Mouse (Mus musculus) neural tube, embryonic 11.5 days (tissue): ENCODE data around the gene Adarb1. TPM values are rescaled to one million over a fixed set of nuclear protein-coding genes. Genes with fewer than 3 reads are reported as not detected.

Experiments
- ATAC-seq: fragments of 200-750 bp; cut with Nextera tagmentation; 2 replicates; pipeline ENCODE4 v1.8.0; 2017; ENCODE audit warnings: moderate number of reproducible peaks, mild to moderate bottlenecking, moderate TSS enrichment, moderate library complexity; ENCODE audit not compliant: insufficient read depth, low FRiP score, low TSS enrichment
- DNase-seq: peaks from one replicate; pipeline ENCODE4 v3.0.0-alpha.2; 2015; ENCODE audit warnings: low spot score
- H3K27ac ChIP-seq: fragments of 300-500 bp; sonication (generic); 2 replicates; pipeline ENCODE4 v1.5.1; 2014; ENCODE audit warnings: low read depth, mild to moderate bottlenecking, low read length
- H3K27me3 ChIP-seq: fragments of 300-500 bp; sonication (generic); 2 replicates; pipeline ENCODE4 v1.6.1; 2014; ENCODE audit warnings: mild to moderate bottlenecking, low read length, mixed read lengths; ENCODE audit not compliant: control insufficient read depth, insufficient read depth
- H3K36me3 ChIP-seq: fragments of 300-500 bp; sonication (generic); 2 replicates; pipeline ENCODE4 v1.6.1; 2014; ENCODE audit warnings: mild to moderate bottlenecking, low read length, moderate library complexity, mixed read lengths; ENCODE audit not compliant: control insufficient read depth, insufficient read depth
- H3K4me1 ChIP-seq: fragments of 300-500 bp; sonication (generic); 2 replicates; pipeline ENCODE4 v1.6.1; 2014; ENCODE audit warnings: low read length, mixed read lengths; ENCODE audit not compliant: control insufficient read depth, insufficient read depth
- H3K4me2 ChIP-seq: fragments of 300-500 bp; sonication (generic); 2 replicates; pipeline ENCODE4 v1.6.1; 2014; ENCODE audit warnings: low read depth, mild to moderate bottlenecking, moderate library complexity
- H3K4me3 ChIP-seq: fragments of 300-500 bp; sonication (generic); 2 replicates; pipeline ENCODE4 v1.5.1; 2014; ENCODE audit warnings: low read depth, low read length
- H3K9ac ChIP-seq: fragments of 300-500 bp; sonication (generic); 2 replicates; pipeline ENCODE4 v1.6.1; 2014; ENCODE audit warnings: mild to moderate bottlenecking, low read length
- H3K9me3 ChIP-seq: fragments of 300-500 bp; sonication (generic); 2 replicates; pipeline ENCODE4 v1.6.1; 2016; ENCODE audit warnings: low read length; ENCODE audit not compliant: control insufficient read depth
- WGBS: fragments of 180-500 bp; shearing (Covaris S2); extraction: QIAGEN DNeasy Blood & Tissue Kit; methylation state at CpG from one replicate; pipeline ENCODE4 v1.1.7; 2014; 5-methylcytosine and 5-hydroxymethylcytosine counted together
- polyA plus RNA-seq: library from polyadenylated mRNA; unstranded; fragments of >200 nt; fragmentation: Nextera tagmentation; extraction: Ambion mirVana; gene quantifications from 2 replicates; pipeline ENCODE4 v1.2.1, GENCODE M21; 2014

The Adarb1 gene
- polyA plus RNA-seq, 1 experiment from 2014 or later: 5.1 TPM

DNA sequence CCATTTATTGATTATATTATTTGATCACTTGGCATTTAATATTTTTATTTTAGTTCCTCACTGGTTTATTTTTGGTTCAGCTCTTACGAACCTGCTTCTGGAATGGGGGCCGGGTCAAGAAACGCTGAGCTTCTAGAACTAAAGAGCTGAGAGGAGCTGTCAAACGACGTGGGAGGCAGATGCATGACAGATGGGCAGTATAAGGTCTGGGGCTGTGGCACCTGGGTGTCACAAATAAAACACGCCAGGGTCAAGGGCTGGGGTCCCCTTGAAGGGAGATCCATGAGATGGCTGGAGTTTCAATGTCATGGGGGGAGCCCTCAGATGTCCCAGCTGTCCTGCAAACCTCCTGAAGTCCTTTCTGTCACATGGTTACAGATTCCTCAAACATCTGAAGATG is 36.7 kb upstream of the Adarb1 start:
- Histone ChIP-seq H3K4me2 (no peak overlapping the region), H3K27ac (no peak overlapping the region), H3K4me3 (no peak overlapping the region), H3K27me3 (no peaks in the 10 kb centered on the region), H3K9ac (no peak overlapping the region), H3K36me3 (no peaks in the 10 kb centered on the region), H3K4me1 (no peaks in the 10 kb centered on the region), H3K9me3 (no peaks in the 10 kb centered on the region)
- ATAC-seq (no peak), DNase-seq (no peak)
- 81% methylated on average over 6 of the region's 6 CpGs for WGBS

DNA sequence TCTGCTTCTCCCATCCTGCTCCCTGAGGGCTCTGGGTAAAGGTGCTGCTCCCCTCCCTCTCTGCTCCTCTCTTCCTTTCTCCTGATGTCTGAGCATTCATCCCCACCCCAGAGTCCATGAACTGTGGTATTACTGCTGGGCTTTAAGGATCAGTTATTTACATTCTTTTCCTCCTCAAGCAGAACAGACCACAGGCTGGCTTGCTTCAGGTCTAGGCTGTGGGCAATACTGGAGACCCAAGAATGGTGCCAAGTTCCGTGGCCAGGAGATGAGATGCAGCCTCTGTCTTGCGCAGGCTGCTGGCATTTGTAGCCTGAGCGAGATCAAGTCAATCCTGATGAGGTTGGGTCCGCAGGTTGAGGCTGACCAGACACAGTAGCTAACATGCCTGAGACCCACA is 33.8 kb upstream of the Adarb1 start:
- H3K27me3 ChIP-seq: no peaks in the 10 kb centered on the region
- no peak for ATAC-seq
- 86% methylated on average over 4 of the region's 4 CpGs for WGBS

DNA sequence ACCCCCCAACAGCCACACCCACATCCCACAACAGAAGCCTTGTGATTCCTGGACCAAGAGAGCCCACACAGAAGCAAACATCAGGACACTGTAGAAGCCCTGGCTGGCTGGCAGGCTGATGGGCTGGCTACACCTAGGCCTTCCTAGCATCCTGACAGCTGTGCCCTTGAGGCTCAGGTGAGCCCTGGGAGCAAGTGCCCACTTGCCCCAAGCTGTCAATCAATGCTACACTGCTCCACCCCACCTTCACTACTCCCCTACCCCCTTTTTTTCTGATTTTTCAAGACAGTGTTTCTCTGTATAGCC is 32.0 kb upstream of the Adarb1 start:
- Histone ChIP-seq H3K9ac (no peak overlapping the region), H3K4me1 (peaks cover 4% of the 10 kb centered on the region; the same call in 1 of the 2 replicates), H3K9me3 (no peaks in the 10 kb centered on the region), H3K4me3 (no peak overlapping the region), H3K27me3 (no peaks in the 10 kb centered on the region), H3K36me3 (no peaks in the 10 kb centered on the region), H3K4me2 (no peak overlapping the region), H3K27ac (no peak overlapping the region)
- ATAC-seq (no peak), DNase-seq (no peak)

More for the DNA sequence above, 33.8 kb upstream of the Adarb1 start:
- Histone ChIP-seq H3K36me3 (no peaks in the 10 kb centered on the region), H3K9me3 (no peaks in the 10 kb centered on the region), H3K4me3 (no peak overlapping the region), H3K27ac (no peak overlapping the region), H3K4me1 (peaks cover 4% of the 10 kb centered on the region; the same call in 1 of the 2 replicates), H3K9ac (no peak overlapping the region), H3K4me2 (no peak overlapping the region)
- no peak for DNase-seq

DNA sequence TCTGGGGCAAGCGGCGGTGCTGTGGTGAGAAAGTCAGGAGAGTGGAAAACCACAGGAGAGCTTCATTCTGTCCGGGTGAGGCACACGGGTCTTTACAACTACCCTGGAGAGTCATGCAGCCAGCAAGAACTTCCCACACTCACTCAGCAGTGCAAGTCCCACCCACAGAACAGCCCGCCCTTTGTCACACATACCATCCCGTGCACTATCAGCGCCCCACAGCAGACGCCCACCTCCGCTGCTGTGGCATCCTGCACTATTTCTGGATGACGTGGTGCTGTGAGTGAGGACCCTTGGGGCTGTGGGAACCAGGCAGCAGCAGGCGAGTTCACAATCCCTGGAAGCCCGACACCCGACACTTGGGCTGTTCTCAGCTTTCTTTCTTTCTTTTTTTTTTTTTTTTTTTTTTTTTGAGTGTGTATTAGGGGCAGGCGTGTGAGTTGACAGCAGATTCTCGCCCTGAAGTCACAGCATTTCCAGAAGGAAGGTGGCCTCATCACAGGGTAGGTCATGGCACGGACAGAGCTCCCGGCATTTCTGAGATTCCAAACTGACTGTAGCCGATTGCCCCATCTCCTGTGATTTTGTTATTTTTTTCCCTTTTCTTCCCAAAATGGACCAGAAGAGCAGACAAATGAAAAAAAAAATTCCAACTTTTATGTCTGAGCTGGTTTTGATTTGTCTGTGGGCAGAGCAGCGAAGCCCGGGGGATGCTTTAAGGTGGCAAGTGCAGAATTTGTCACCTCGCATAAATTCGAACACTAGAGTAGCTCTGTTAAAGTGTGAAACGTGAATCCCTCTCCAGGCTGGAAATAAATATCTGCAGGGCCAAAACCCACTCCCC is 31.5 kb upstream of the Adarb1 start:
- Histone ChIP-seq H3K4me1 (peaks cover 4% of the 10 kb centered on the region; the same call in 1 of the 2 replicates), H3K36me3 (no peaks in the 10 kb centered on the region), H3K9me3 (no peaks in the 10 kb centered on the region), H3K27me3 (no peaks in the 10 kb centered on the region), H3K4me3 (no peak overlapping the region), H3K9ac (no peak overlapping the region), H3K4me2 (peak overlapping the region; percentile 13; the same call in 1 of the 2 replicates), H3K27ac (no peak overlapping the region)
- ATAC-seq (no peak), DNase-seq (peak; percentile 31)
- 49% methylated on average over 23 of the region's 23 CpGs for WGBS

DNA sequence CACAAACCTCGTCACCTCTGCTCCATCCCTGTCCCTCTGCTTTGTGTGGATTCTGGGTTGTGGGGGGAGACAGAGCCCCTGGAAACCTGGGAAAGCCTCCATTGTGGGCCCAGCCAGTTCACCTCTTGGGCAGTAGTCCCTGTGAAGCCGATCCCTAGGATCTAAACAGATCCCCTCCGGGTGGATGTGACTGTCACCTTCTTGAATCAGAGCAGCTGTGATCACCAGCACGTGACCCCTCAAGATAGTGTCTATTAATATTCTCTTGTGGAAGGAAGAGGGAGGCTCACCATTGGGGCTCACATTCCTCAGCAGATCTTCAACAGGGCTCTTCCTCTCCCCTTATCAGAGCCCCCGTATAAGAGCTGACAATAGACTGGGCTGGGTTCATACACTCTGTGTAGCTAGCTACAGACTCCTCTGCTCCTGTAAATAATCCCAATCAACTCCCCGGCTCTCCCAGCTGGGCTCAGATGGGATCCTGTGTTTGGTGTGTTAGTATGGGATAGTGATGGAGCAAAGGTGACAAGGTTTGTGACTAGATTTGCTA is 30.7 kb upstream of the Adarb1 start:
- no peaks in the 10 kb centered on the region for H3K9me3 ChIP-seq
- DNase-seq: no peak
- H3K9ac ChIP-seq: no peak overlapping the region
- H3K27ac ChIP-seq: no peak overlapping the region
- ATAC-seq: no peak
- H3K4me3 ChIP-seq: no peak overlapping the region
- H3K36me3 ChIP-seq: no peaks in the 10 kb centered on the region
- H3K27me3 ChIP-seq: no peaks in the 10 kb centered on the region
- H3K4me2 ChIP-seq: no peak overlapping the region; the same call in 1 of the 2 replicates
- 75% methylated on average over 6 of the region's 6 CpGs for WGBS
- H3K4me1 ChIP-seq: peaks cover 4% of the 10 kb centered on the region; the same call in 1 of the 2 replicates

DNA sequence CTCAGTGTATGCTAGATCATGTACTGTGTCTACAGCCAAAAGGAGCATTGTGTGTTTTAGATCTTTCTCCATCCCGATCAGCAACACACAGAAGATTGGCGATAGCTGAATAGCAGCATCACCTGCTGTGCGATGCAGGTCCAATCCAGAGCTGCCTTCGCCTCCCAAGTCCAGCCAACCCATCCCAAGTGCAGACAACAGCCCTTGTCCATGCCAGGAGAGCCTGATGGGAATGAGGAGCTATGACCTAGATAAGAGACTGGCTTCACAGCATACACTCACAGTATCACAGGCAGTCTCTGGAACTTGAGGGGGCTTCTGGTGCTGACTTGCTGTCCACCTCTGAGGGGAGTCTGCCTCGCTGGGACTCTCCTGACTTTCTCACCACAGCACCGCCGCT is 30.1 kb upstream of the Adarb1 start:
- Histone ChIP-seq H3K4me2 (no peak overlapping the region), H3K27me3 (no peaks in the 10 kb centered on the region), H3K4me3 (no peak overlapping the region), H3K4me1 (peaks cover 4% of the 10 kb centered on the region; the same call in 1 of the 2 replicates), H3K9ac (no peak overlapping the region), H3K27ac (no peak overlapping the region), H3K9me3 (no peaks in the 10 kb centered on the region), H3K36me3 (no peaks in the 10 kb centered on the region)
- no peak for DNase-seq
- WGBS: 88% methylated on average over 7 of the region's 7 CpGs
- ATAC-seq: no peak

DNA sequence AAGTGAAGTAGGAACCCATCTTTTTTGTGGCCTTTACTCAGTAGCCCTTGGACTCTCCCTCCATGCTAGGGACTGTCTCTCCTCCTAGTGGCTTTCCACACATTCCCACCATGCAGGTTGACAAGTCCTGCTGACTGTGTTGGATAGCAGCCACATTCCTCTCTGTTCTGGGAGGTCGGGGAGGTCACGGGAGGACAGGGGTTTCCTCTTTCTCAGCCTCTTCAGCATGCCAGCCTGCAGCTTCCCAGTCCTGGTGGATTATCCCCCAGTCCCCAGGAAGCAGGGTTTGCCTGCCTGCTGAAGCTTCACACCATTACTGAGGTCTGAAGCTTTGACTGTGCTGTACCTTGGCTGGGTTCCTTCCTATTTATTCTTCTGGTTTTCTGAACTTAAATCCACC is 29.7 kb upstream of the Adarb1 start:
- ATAC-seq: no peak
- Histone ChIP-seq H3K4me2 (no peak overlapping the region), H3K9me3 (no peaks in the 10 kb centered on the region), H3K27me3 (no peaks in the 10 kb centered on the region), H3K9ac (no peak overlapping the region), H3K4me3 (no peak overlapping the region), H3K27ac (no peak overlapping the region), H3K4me1 (peaks cover 4% of the 10 kb centered on the region; the same call in 1 of the 2 replicates), H3K36me3 (no peaks in the 10 kb centered on the region)
- WGBS: 29% methylated on average over 2 of the region's 2 CpGs
- DNase-seq: peak; percentile 36

DNA sequence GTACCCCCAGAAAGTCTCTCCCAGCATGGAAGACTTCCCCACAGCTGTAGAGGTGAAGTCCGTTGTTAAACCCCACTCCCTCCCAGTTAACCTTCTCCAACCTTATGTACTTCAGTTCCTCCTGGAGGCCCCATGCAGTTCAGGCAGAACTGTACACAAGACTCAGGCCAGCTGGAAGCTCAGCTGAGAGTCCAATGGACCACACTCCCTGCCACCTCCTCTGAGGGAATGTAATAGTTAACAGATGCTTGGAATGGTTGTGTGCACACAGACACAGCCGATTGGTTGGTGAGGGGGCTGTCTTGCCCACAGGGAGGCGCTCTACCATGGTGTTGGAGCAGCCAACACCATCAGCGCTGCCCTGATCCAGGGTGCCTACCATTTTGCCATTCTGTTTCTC is 24.2 kb upstream of the Adarb1 start:
- DNase-seq: no peak

DNA sequence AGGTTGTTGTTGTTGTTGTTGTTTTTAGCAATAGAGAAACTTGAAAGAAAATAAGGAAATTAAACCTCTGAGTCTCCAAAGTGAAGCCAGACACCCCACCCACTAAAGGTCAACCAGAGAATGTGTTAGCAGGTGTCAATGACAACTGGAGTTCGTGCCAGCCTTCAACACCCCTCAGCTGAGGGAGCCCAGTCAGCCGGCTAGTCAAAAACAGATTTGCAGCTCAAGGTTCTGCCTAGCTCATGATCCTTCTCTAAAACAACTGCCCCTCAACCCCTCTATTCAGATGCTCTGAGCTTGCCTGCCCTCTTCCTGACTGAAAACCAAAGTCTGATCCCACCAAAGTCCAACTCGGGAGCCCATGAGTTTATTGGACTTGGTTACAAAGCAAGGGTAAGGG is 23.7 kb upstream of the Adarb1 start:
- H3K27me3 ChIP-seq: no peaks in the 10 kb centered on the region
- H3K4me1 ChIP-seq: no peaks in the 10 kb centered on the region
- no peak overlapping the region for H3K27ac ChIP-seq
- DNase-seq (no peak), ATAC-seq (no peak)
- H3K4me2 ChIP-seq: no peak overlapping the region
- WGBS: 75% methylated on average over 3 of the region's 3 CpGs
- H3K9me3 ChIP-seq: no peaks in the 10 kb centered on the region
- H3K4me3 ChIP-seq: no peak overlapping the region
- H3K9ac ChIP-seq: no peak overlapping the region
- no peaks in the 10 kb centered on the region for H3K36me3 ChIP-seq

More for the DNA sequence above, 24.2 kb upstream of the Adarb1 start:
- Histone ChIP-seq H3K9me3 (no peaks in the 10 kb centered on the region), H3K36me3 (no peaks in the 10 kb centered on the region), H3K27ac (no peak overlapping the region), H3K4me2 (no peak overlapping the region), H3K4me1 (no peaks in the 10 kb centered on the region), H3K4me3 (no peak overlapping the region), H3K9ac (no peak overlapping the region), H3K27me3 (no peaks in the 10 kb centered on the region)
- ATAC-seq: no peak
- 88% methylated on average over 4 of the region's 4 CpGs for WGBS
